ENCODE assay signal across 8 mouse cellular contexts in the genomic region with DNA sequence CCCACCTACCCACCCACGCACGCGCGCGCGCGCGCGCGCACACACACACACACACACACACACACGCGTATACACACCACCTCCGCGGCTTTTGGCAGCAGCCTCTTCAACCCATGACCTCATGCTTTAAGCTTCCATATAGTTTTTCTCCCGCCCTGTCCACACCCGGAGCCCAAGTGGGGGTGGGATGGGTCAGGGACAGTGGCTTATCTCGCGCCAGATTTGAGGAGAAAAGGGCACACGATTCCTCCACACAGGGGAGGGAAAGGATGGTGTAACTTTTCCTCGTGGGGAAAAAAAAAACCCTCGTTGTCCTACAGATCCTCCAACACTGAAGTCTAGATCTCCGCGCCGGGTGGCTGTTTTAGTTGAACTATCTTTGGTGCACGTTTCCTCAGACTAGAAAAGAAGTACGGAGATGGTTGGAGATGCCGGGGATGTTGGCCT.
DNase-seq lines count a peak whose midpoint lies in the region; ATAC-seq and TF ChIP-seq lines count a peak whose summit lies in the region.

No protein-coding gene starts in this region.

- peak overlapping the region; percentile 85 for H3K4me2 ChIP-seq in forebrain, embryonic 12.5 days
- H3K4me2 ChIP-seq in intestine, postnatal 0 days (replicated peaks; ENCODE audit: low read depth) = peak overlapping the region; percentile 92

- peaks cover 33% of the 10 kb centered on the region for H3K4me1 ChIP-seq in forebrain, embryonic 12.5 days
- H3K4me1 ChIP-seq in intestine, postnatal 0 days (replicated peaks; ENCODE audit: control insufficient read depth, insufficient read depth, low read length) = peaks cover 9% of the 10 kb centered on the region; the same call in 1 of the 2 replicates

- ATAC-seq in forebrain, embryonic 12.5 days (ENCODE audit: low FRiP score) = no peak
- ATAC-seq in intestine, postnatal 0 days = no peak

- H3K9ac ChIP-seq in forebrain, embryonic 12.5 days = peak overlapping the region; percentile 83
- peak overlapping the region; percentile 28; the same call in 1 of the 2 replicates for H3K9ac ChIP-seq in intestine, postnatal 0 days (ENCODE audit: low read depth, low read length)

- intact Hi-C loops in left cerebral cortex, adult 2 months (cut with DNase I) = loop anchor here (1.0 kb wide), 1 partner anchor 60 kb away; no protein-coding TSS in a partner anchor

- H3K4me3 ChIP-seq in left cerebral cortex, adult 2 months = peak overlapping the region; percentile 80
- H3K4me3 ChIP-seq in forebrain, embryonic 12.5 days (replicated peaks) = peak overlapping the region; percentile 66
- peak overlapping the region; percentile 69 for H3K4me3 ChIP-seq in intestine, postnatal 0 days (ENCODE audit: low read depth, low read length)

- WGBS in forebrain, embryonic 12.5 days = under 1% methylated on average over 27 of the region's 27 CpGs
- WGBS in intestine, postnatal 0 days = 3% methylated on average over 27 of the region's 27 CpGs

- DNase-seq in left cerebral cortex, adult 2 months (ENCODE audit: extremely low spot score in 1 of 2, low spot score in 2 of 2) = no peak
- DNase-seq in left cerebral cortex, adult 9 months (ENCODE audit: low spot score in 2 of 2) = no peak
- peak; percentile 61 for DNase-seq in adrenal gland, postnatal 14 days
- peak; percentile 48 for DNase-seq in neural tube, embryonic 10.5 days (ENCODE audit: extremely low spot score, low spot score)
- no peak for DNase-seq in layer of hippocampus, postnatal 25 days (ENCODE audit: extremely low spot score in 1 of 2, low spot score in 1 of 2)
- no peak for DNase-seq in layer of hippocampus, adult 18-20 months (ENCODE audit: low spot score in 2 of 2)

- H3K27ac ChIP-seq in left cerebral cortex, adult 2 months = peak overlapping the region; percentile 98
- H3K27ac ChIP-seq in forebrain, embryonic 12.5 days = peak overlapping the region; percentile 100
- H3K27ac ChIP-seq in intestine, postnatal 0 days (ENCODE audit: low read depth, low read length) = 0 out of 2 replicates have a peak overlapping the region, but pooled peaks have one; percentile 78

- no peaks in the 10 kb centered on the region for H3K9me3 ChIP-seq in forebrain, embryonic 12.5 days
- no peaks in the 10 kb centered on the region for H3K9me3 ChIP-seq in intestine, postnatal 0 days (ENCODE audit: control insufficient read depth)

- H3K27me3 ChIP-seq in forebrain, embryonic 12.5 days = peaks cover 8% of the 10 kb centered on the region; the same call in 1 of the 2 replicates
- H3K27me3 ChIP-seq in intestine, postnatal 0 days (replicated peaks; ENCODE audit: control insufficient read depth, insufficient read depth, low read length) = no peaks in the 10 kb centered on the region

- no peaks in the 10 kb centered on the region for H3K36me3 ChIP-seq in forebrain, embryonic 12.5 days (replicated peaks)
- H3K36me3 ChIP-seq in intestine, postnatal 0 days (ENCODE audit: control insufficient read depth, insufficient read depth) = no peaks in the 10 kb centered on the region

- no peak for TF ChIP-seq CTCF in left cerebral cortex, adult 2 months (IDR thresholded peaks at IDR 0.05)
- no peak for TF ChIP-seq CTCF in intestine, postnatal 0 days (IDR thresholded peaks at IDR 0.05; ENCODE audit: low read depth)

Comparison
In these comparisons a context has a peak if more than half of its experiments do, and no peak if none do; other contexts are left out.
1. DNase-seq: peak in adrenal gland, postnatal 14 days (single experiment) and neural tube, embryonic 10.5 days (single experiment); none in left cerebral cortex, adult 2 months (0 of 2), left cerebral cortex, adult 9 months (0 of 2), layer of hippocampus, postnatal 25 days (0 of 2) and layer of hippocampus, adult 18-20 months (0 of 2).
2. Peak in every context shown above with its lines, with median percentiles within 50 percentile points of each other: H3K27ac ChIP-seq and H3K4me3 ChIP-seq.